In the genomic region with DNA sequence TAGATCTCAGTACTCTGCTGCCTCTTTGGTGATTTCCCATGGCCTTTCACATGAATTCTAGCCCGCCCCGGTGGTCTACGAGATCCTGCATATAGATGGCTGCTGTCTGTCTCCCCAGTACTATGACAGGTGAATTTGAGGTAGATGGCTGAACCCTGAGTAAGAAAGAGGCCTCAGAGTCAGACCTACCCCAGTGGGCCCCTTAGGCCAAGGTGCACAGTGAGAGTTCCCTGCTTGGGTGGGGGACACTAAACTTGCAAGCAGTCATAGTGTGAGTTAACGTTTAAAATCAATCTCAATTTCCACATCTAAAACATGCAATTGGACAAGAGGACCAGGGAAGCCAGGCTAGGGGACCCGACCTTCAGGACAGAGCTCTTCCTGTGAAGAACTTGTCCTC, we compare ENCODE assay signal across 26 mouse cellular contexts. TPM values are rescaled to one million over a fixed set of nuclear protein-coding genes. Genes with fewer than 3 reads are reported as not detected.
DNase-seq lines count a peak whose midpoint lies in the region; ATAC-seq and TF ChIP-seq lines count a peak whose summit lies in the region.
"Had no signal": no experiment of that assay in that cellular context is flagged by ENCODE, and none has a peak within 500 bp of the region (broad histone marks: within the 10 kb centered on the region; RNA-seq: fewer than 3 reads in every experiment).

No protein-coding gene starts in this region.

- peak overlapping the region; percentile 57; the same call in 1 of the 2 replicates for H3K27ac ChIP-seq in kidney, adult 2 months (ENCODE audit: insufficient read depth, low read depth, low read length)
- H3K27ac ChIP-seq in intestine, embryonic 15.5 days, result 0 out of 2 replicates have a peak overlapping the region, but pooled peaks have one; percentile 27
- H3K27ac ChIP-seq in intestine, embryonic 16.5 days (ENCODE audit: low read length), result peak overlapping the region; percentile 70
- peak overlapping the region; percentile 95 for H3K27ac ChIP-seq in small intestine, adult 2 months (ENCODE audit: insufficient read depth, low read depth, low read length)
- no peak overlapping the region for H3K27ac ChIP-seq in midbrain, embryonic 11.5 days (ENCODE audit: low read depth, low read length)
- H3K27ac ChIP-seq: embryonic facial prominence, embryonic 13.5 days; embryonic facial prominence, embryonic 15.5 days; forebrain, embryonic 10.5 days; forebrain, embryonic 12.5 days had no signal

- H3K4me3 ChIP-seq in kidney, adult 2 months (ENCODE audit: insufficient read depth, low read depth, low read length), result no peak overlapping the region
- H3K4me3 ChIP-seq in intestine, embryonic 15.5 days (replicated peaks), result no peak overlapping the region
- H3K4me3 ChIP-seq in intestine, embryonic 16.5 days (ENCODE audit: low read length), result no peak overlapping the region
- no peak overlapping the region for H3K4me3 ChIP-seq in small intestine, adult 2 months (ENCODE audit: low read depth, low read length)
- no peak overlapping the region for H3K4me3 ChIP-seq in midbrain, embryonic 11.5 days (ENCODE audit: low read depth, low read length)
- H3K4me3 ChIP-seq: embryonic facial prominence, embryonic 13.5 days; embryonic facial prominence, embryonic 15.5 days; erythroblast, embryonic 14.5 days; forebrain, embryonic 10.5 days; forebrain, embryonic 12.5 days had no signal

- no peak for TF ChIP-seq CTCF in kidney, adult 2 months (conservative IDR thresholded peaks at IDR 0.05; ENCODE audit: insufficient read depth, insufficient read length, low read depth, low read length)
- no peak for TF ChIP-seq CTCF in small intestine, adult 2 months (IDR thresholded peaks at IDR 0.05; ENCODE audit: extremely low read depth, insufficient read length, insufficient replicate concordance, low read depth, low read length)

- no peak for DNase-seq in kidney, adult 2 months
- DNase-seq in kidney, postnatal 10 days, result no peak
- no peak for DNase-seq in urinary bladder, postnatal 10 days (ENCODE audit: low spot score)
- no peak for DNase-seq in midbrain, embryonic 11.5 days (ENCODE audit: low spot score, missing footprints)
- DNase-seq in frontal cortex, adult 2 months (ENCODE audit: extremely low spot score in 1 of 2, low spot score in 1 of 2), result no peak
- DNase-seq: adrenal gland, adult 2 months; adrenal gland, postnatal 10 days; adrenal gland, postnatal 25 days; cerebellum, adult 11 months; cerebellum, adult 18-20 months; cerebellum, adult 8-10 months; cerebellum, adult 9-11 months; cerebellum, postnatal 14 days; cerebellum, postnatal 36 days; embryo, embryonic 11 days had no signal

- TF ChIP-seq POLR2A in kidney, adult 2 months (IDR thresholded peaks at IDR 0.05; ENCODE audit: low read depth, low read length), result no peak
- no peak for TF ChIP-seq POLR2A in small intestine, adult 2 months (IDR thresholded peaks at IDR 0.05; ENCODE audit: low read depth, low read length)

- no peaks in the 10 kb centered on the region for H3K27me3 ChIP-seq in kidney, adult 2 months (replicated peaks; ENCODE audit: control insufficient read depth, insufficient read depth, low read length)
- H3K27me3 ChIP-seq in intestine, embryonic 15.5 days (replicated peaks), result no peaks in the 10 kb centered on the region
- no peaks in the 10 kb centered on the region for H3K27me3 ChIP-seq in intestine, embryonic 16.5 days (replicated peaks; ENCODE audit: control insufficient read depth, insufficient read depth, low read length)
- no peaks in the 10 kb centered on the region for H3K27me3 ChIP-seq in small intestine, adult 2 months (ENCODE audit: control insufficient read depth, insufficient read depth, low read length)
- H3K27me3 ChIP-seq in midbrain, embryonic 11.5 days (ENCODE audit: control insufficient read depth, insufficient read depth, low read length), result no peaks in the 10 kb centered on the region
- H3K27me3 ChIP-seq: embryonic facial prominence, embryonic 13.5 days; embryonic facial prominence, embryonic 15.5 days; forebrain, embryonic 12.5 days had no signal

- H3K9ac ChIP-seq in intestine, embryonic 15.5 days, result no peak overlapping the region
- H3K9ac ChIP-seq in intestine, embryonic 16.5 days (ENCODE audit: low read depth, low read length), result no peak overlapping the region
- H3K9ac ChIP-seq in midbrain, embryonic 11.5 days (ENCODE audit: low read length), result no peak overlapping the region
- H3K9ac ChIP-seq: embryonic facial prominence, embryonic 13.5 days; embryonic facial prominence, embryonic 15.5 days; forebrain, embryonic 12.5 days had no signal

- WGBS in kidney, adult 2 months, result 86% methylated on average over 5 of the region's 5 CpGs
- WGBS in intestine, embryonic 15.5 days, result 85% methylated on average over 5 of the region's 5 CpGs
- WGBS in intestine, embryonic 16.5 days, result 75% methylated on average over 5 of the region's 5 CpGs
- WGBS in small intestine, adult 2 months, result 84% methylated on average over 5 of the region's 5 CpGs
- 87% methylated on average over 5 of the region's 5 CpGs for WGBS in midbrain, embryonic 11.5 days

- peak; percentile 70 for ATAC-seq in intestine, embryonic 15.5 days
- ATAC-seq in intestine, embryonic 16.5 days, result peak; percentile 76
- no peak for ATAC-seq in midbrain, embryonic 11.5 days (ENCODE audit: low FRiP score)
- ATAC-seq: forebrain, embryonic 14.5 days had no signal

- H3K9me3 ChIP-seq in intestine, embryonic 15.5 days, result no peaks in the 10 kb centered on the region
- no peaks in the 10 kb centered on the region for H3K9me3 ChIP-seq in intestine, embryonic 16.5 days (ENCODE audit: control insufficient read depth, low read length)
- no peaks in the 10 kb centered on the region for H3K9me3 ChIP-seq in midbrain, embryonic 11.5 days (ENCODE audit: control insufficient read depth, low read length)
- H3K9me3 ChIP-seq: embryonic facial prominence, embryonic 13.5 days; embryonic facial prominence, embryonic 15.5 days; forebrain, embryonic 10.5 days; forebrain, embryonic 12.5 days had no signal

- no peaks in the 10 kb centered on the region for H3K36me3 ChIP-seq in kidney, adult 2 months (ENCODE audit: control insufficient read depth, insufficient read depth, low read length)
- H3K36me3 ChIP-seq in intestine, embryonic 15.5 days, result no peaks in the 10 kb centered on the region
- H3K36me3 ChIP-seq in intestine, embryonic 16.5 days (ENCODE audit: control insufficient read depth, insufficient read depth, low read length), result no peaks in the 10 kb centered on the region
- H3K36me3 ChIP-seq in small intestine, adult 2 months (ENCODE audit: control insufficient read depth, insufficient read depth, low read length), result no peaks in the 10 kb centered on the region; the same call in 1 of the 2 replicates
- no peaks in the 10 kb centered on the region for H3K36me3 ChIP-seq in midbrain, embryonic 11.5 days (ENCODE audit: control insufficient read depth, insufficient read depth, low read length)
- H3K36me3 ChIP-seq: embryonic facial prominence, embryonic 13.5 days; embryonic facial prominence, embryonic 15.5 days; forebrain, embryonic 10.5 days; forebrain, embryonic 12.5 days had no signal

- H3K4me2 ChIP-seq in intestine, embryonic 15.5 days (replicated peaks), result no peak overlapping the region
- H3K4me2 ChIP-seq in intestine, embryonic 16.5 days (ENCODE audit: low read depth, low read length), result no peak overlapping the region
- H3K4me2 ChIP-seq in midbrain, embryonic 11.5 days, result no peak overlapping the region
- H3K4me2 ChIP-seq: embryonic facial prominence, embryonic 13.5 days; embryonic facial prominence, embryonic 15.5 days; forebrain, embryonic 12.5 days had no signal

- H3K4me1 ChIP-seq in kidney, adult 2 months (ENCODE audit: control insufficient read depth, insufficient read depth, low read length), result peaks cover 5% of the 10 kb centered on the region; the same call in 1 of the 2 replicates
- H3K4me1 ChIP-seq in intestine, embryonic 15.5 days (replicated peaks), result no peaks in the 10 kb centered on the region
- no peaks in the 10 kb centered on the region for H3K4me1 ChIP-seq in intestine, embryonic 16.5 days (ENCODE audit: control insufficient read depth, insufficient read depth, low read length)
- peaks cover 7% of the 10 kb centered on the region; the same call in 1 of the 2 replicates for H3K4me1 ChIP-seq in small intestine, adult 2 months (ENCODE audit: control insufficient read depth, insufficient read depth, insufficient read length, low read length)
- H3K4me1 ChIP-seq in midbrain, embryonic 11.5 days (ENCODE audit: control insufficient read depth, insufficient read depth, low read length), result no peaks in the 10 kb centered on the region
- H3K4me1 ChIP-seq: embryonic facial prominence, embryonic 13.5 days; embryonic facial prominence, embryonic 15.5 days; forebrain, embryonic 12.5 days had no signal

RNA-seq across cellular contexts. Expression of a gene that starts 2.9 kb away (rescaled TPM):
- polyA plus RNA-seq in kidney, adult 2 months (2012; rRNA removed), result 114 and 127 TPM in 2 replicates
- 6.4 and 7.8 TPM in 2 replicates for polyA plus RNA-seq in intestine, embryonic 15.5 days (2015; fragmentation: Nextera tagmentation; extraction: Ambion mirVana)
- polyA plus RNA-seq in intestine, embryonic 16.5 days (2015; fragmentation: Nextera tagmentation; extraction: Ambion mirVana), result 14.3 and 21.9 TPM in 2 replicates
- 23.6 and 63.9 TPM in 2 replicates for polyA plus RNA-seq in small intestine, adult 2 months (2012; rRNA removed)
- polyA plus RNA-seq in midbrain, embryonic 11.5 days (2014; fragmentation: Nextera tagmentation; extraction: Ambion mirVana), result not detected in 2 replicates
- 0.06 and 0.19 TPM in 2 replicates for polyA plus RNA-seq in frontal cortex, adult 2 months (2012; rRNA removed)
- polyA plus RNA-seq: C2C12; embryonic facial prominence, embryonic 11.5 days; forebrain, embryonic 12.5 days; forebrain, embryonic 14.5 days had no signal
